Mouse (Mus musculus) midbrain, embryonic 12.5 days (tissue): ENCODE measurements around the gene Sh3tc1. TPM values are rescaled to one million over a fixed set of nuclear protein-coding genes. Genes with fewer than 3 reads are reported as not detected.

Experiments
- ATAC-seq: fragments of 200-750 bp; cut with Nextera tagmentation; 2 replicates; pipeline ENCODE4 v1.8.0; 2017; ENCODE audit warnings: low read depth, moderate TSS enrichment, moderate library complexity; ENCODE audit not compliant: low FRiP score
- H3K27ac ChIP-seq: fragments of 300-500 bp; sonication (generic); replicated peaks from 2 replicates; pipeline ENCODE4 v1.5.1; 2016; ENCODE audit warnings: mild to moderate bottlenecking
- H3K27me3 ChIP-seq: fragments of 300-500 bp; sonication (generic); 2 replicates; pipeline ENCODE4 v1.6.1; 2016; ENCODE audit warnings: mild to moderate bottlenecking
- H3K36me3 ChIP-seq: fragments of 300-500 bp; sonication (generic); 2 replicates; pipeline ENCODE4 v1.6.1; 2016
- H3K4me1 ChIP-seq: fragments of 300-500 bp; sonication (generic); 2 replicates; pipeline ENCODE4 v1.6.1; 2016
- H3K4me2 ChIP-seq: fragments of 300-500 bp; sonication (generic); replicated peaks from 2 replicates; pipeline ENCODE4 v1.6.1; 2016; ENCODE audit warnings: mild to moderate bottlenecking, moderate library complexity
- H3K4me3 ChIP-seq: fragments of 300-500 bp; sonication (generic); 2 replicates; pipeline ENCODE4 v1.5.1; 2016; ENCODE audit warnings: mild to moderate bottlenecking
- H3K9ac ChIP-seq: fragments of 300-500 bp; sonication (generic); replicated peaks from 2 replicates; pipeline ENCODE4 v1.6.1; 2016; ENCODE audit warnings: mild to moderate bottlenecking, moderate library complexity
- H3K9me3 ChIP-seq: fragments of 300-500 bp; sonication (generic); 2 replicates; pipeline ENCODE4 v1.6.1; 2016; ENCODE audit warnings: mild to moderate bottlenecking
- WGBS: fragments of 180-500 bp; shearing (Covaris S2); methylation state at CpG from one replicate; pipeline ENCODE4 v1.1.7; 2016; 5-methylcytosine and 5-hydroxymethylcytosine counted together
- polyA plus RNA-seq: library from polyadenylated mRNA; unstranded; fragments of >200 nt; fragmentation: Nextera tagmentation; extraction: Ambion mirVana; gene quantifications from 2 replicates; pipeline ENCODE4 v1.2.1, GENCODE M21; 2016

Sh3tc1 gene
- polyA plus RNA-seq, 1 experiment from 2014 or later, result 3.2 TPM

DNA sequence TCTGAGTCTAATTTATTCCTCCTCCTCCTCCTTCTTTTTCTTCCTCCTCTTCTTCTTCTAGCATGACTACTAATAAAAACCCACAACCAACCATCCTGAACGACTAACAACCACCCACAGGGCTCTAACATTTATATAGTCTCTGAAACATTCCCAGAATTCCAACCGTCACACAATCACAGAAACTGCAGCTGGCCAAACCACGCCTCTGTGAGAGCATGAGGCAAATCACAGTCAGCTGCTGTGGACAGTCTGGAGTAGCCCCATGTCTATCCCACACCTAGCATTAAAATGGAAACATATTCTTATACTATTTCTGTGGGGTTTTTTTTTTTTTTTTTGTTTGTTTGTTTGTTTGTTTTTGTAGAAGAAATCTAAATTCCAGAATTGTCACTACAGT lies 9.6 kb upstream of the Sh3tc1 start:
- WGBS, result 65% methylated on average over 3 of the region's 3 CpGs
- Histone ChIP-seq H3K27ac (no peak overlapping the region), H3K36me3 (no peaks in the 10 kb centered on the region), H3K9ac (no peak overlapping the region), H3K9me3 (no peaks in the 10 kb centered on the region), H3K4me3 (no peak overlapping the region), H3K27me3 (0 out of 2 replicates have a peak, but pooled peaks cover 4% of the 10 kb centered on the region), H3K4me2 (no peak overlapping the region), H3K4me1 (no peaks in the 10 kb centered on the region)
- ATAC-seq, result no peak

- no peaks in the 10 kb centered on the region for H3K27me3 ChIP-seq
- ATAC-seq, result no peak
- WGBS, result 36% methylated on average over 4 of the region's 4 CpGs
Observed at GRCm38 (mm10) chr5:35746910-35747309, 7.1 kb upstream of the Sh3tc1 start.

GRCm38 (mm10) chr5:35745406-35745805 lies 5.6 kb upstream of the Sh3tc1 start:
- no peak for ATAC-seq
- Histone ChIP-seq H3K4me3 (no peak overlapping the region), H3K36me3 (no peaks in the 10 kb centered on the region), H3K4me2 (no peak overlapping the region), H3K4me1 (no peaks in the 10 kb centered on the region), H3K27ac (no peak overlapping the region), H3K27me3 (peaks cover 12% of the 10 kb centered on the region), H3K9ac (no peak overlapping the region), H3K9me3 (no peaks in the 10 kb centered on the region)
- whole genome bisulfite sequencing, result 89% methylated on average over 5 of the region's 5 CpGs

More at GRCm38 (mm10) chr5:35746910-35747309, 7.1 kb upstream of the Sh3tc1 start:
- Histone ChIP-seq H3K4me3 (no peak overlapping the region), H3K9ac (no peak overlapping the region), H3K4me1 (no peaks in the 10 kb centered on the region), H3K4me2 (no peak overlapping the region), H3K9me3 (no peaks in the 10 kb centered on the region), H3K27ac (no peak overlapping the region), H3K36me3 (no peaks in the 10 kb centered on the region)

DNA sequence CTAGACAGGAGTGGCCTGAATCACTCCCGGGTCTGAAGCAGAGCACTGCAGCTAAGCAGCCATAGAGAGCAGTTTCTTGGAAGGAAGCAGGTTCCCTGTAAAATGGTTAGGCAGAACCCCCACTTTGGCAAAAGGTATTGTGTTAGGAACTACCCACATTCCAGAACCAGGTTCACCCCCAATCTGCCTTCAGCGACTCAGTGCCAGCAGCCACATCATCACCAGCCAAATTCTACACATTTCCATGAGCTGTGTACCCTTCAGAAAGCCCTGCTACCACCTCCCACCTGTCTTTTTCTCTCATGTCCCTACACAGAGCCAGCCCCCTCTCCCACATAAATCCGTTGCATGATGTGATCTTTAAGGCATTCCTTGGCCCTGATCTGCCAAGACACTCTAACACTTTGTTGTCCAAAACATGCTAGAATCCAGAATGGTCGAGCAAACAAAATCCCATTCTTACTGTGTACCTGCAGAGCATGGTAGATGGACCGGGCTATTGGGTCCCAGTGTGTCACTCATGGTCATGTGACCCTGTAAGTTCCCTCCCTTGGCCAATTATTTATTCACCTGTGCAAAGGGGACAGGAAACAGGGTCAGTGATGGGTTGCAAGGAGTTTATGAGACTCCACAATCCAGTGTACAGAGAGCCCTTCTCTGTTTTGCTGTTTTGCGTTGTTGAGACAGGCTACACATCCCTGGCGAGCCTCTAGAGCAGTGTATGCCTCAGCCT lies 4.4 kb upstream of the Sh3tc1 start:
- Histone ChIP-seq H3K4me2 (no peak overlapping the region), H3K4me1 (no peaks in the 10 kb centered on the region), H3K27ac (no peak overlapping the region), H3K4me3 (no peak overlapping the region), H3K36me3 (no peaks in the 10 kb centered on the region), H3K9ac (no peak overlapping the region), H3K27me3 (peaks cover 18% of the 10 kb centered on the region), H3K9me3 (no peaks in the 10 kb centered on the region)
- 86% methylated on average over 7 of the region's 7 CpGs for WGBS
- ATAC-seq, result no peak

- 82% methylated on average over 8 of the region's 8 CpGs for WGBS
- Histone ChIP-seq H3K36me3 (no peaks in the 10 kb centered on the region), H3K27me3 (peaks cover 18% of the 10 kb centered on the region), H3K9ac (no peak overlapping the region), H3K4me2 (no peak overlapping the region), H3K4me1 (no peaks in the 10 kb centered on the region), H3K4me3 (no peak overlapping the region), H3K9me3 (no peaks in the 10 kb centered on the region), H3K27ac (no peak overlapping the region)
- no peak for ATAC-seq
Observed at GRCm38 (mm10) chr5:35743238-35743951, 3.6 kb upstream of the Sh3tc1 start.

DNA sequence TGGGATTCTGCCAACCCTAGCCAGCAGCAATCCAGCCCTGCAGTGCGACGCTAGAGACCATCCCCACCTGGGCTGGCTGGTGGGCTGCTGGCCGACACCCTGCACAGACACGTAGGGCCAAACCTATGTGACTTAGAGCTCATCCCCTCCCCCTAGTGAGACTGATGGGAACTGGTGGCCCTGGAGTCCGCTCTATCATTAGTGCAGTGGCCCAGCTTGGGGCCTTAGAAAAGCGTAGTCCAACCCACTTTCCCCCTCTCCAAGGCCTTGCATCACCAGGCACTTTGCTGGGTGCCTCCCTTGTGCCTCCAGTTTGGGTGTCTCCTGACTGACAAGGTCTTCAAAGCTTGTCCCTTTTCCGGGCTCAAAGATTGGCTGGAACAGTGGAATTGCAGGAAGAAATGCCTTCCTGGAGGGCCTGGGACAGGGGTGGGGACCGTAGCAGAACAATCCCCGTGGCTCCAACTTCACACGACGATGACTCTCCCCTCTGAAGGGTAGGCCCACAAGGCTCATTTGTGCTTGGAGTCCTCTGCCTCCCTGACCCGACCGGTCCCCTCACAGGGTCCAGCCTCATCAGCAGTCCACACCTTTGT lies 1.5 kb upstream of the Sh3tc1 start:
- ATAC-seq, result no peak
- Histone ChIP-seq H3K4me1 (no peaks in the 10 kb centered on the region; the same call in 1 of the 2 replicates), H3K36me3 (no peaks in the 10 kb centered on the region), H3K9me3 (no peaks in the 10 kb centered on the region), H3K4me3 (no peak overlapping the region), H3K4me2 (no peak overlapping the region), H3K27ac (no peak overlapping the region), H3K27me3 (peaks cover 18% of the 10 kb centered on the region), H3K9ac (no peak overlapping the region)
- 45% methylated on average over 13 of the region's 13 CpGs for WGBS

GRCm38 (mm10) chr5:35740716-35741115 lies 929 bp upstream of the Sh3tc1 start:
- Histone ChIP-seq H3K4me3 (no peak overlapping the region), H3K27ac (no peak overlapping the region), H3K4me1 (no peaks in the 10 kb centered on the region; the same call in 1 of the 2 replicates), H3K4me2 (no peak overlapping the region), H3K27me3 (peaks cover 18% of the 10 kb centered on the region), H3K36me3 (no peaks in the 10 kb centered on the region), H3K9ac (no peak overlapping the region), H3K9me3 (no peaks in the 10 kb centered on the region)
- ATAC-seq, result no peak
- 12% methylated on average over 10 of the region's 10 CpGs for WGBS

GRCm38 (mm10) chr5:35739005-35739404 lies 782 bp downstream of the Sh3tc1 start:
- no peak for ATAC-seq
- 77% methylated on average over 2 of the region's 2 CpGs for WGBS
- Histone ChIP-seq H3K9me3 (no peaks in the 10 kb centered on the region), H3K4me3 (no peak overlapping the region), H3K36me3 (no peaks in the 10 kb centered on the region), H3K27ac (no peak overlapping the region), H3K4me2 (no peak overlapping the region), H3K27me3 (peaks cover 18% of the 10 kb centered on the region), H3K4me1 (no peaks in the 10 kb centered on the region; the same call in 1 of the 2 replicates), H3K9ac (no peak overlapping the region)

DNA sequence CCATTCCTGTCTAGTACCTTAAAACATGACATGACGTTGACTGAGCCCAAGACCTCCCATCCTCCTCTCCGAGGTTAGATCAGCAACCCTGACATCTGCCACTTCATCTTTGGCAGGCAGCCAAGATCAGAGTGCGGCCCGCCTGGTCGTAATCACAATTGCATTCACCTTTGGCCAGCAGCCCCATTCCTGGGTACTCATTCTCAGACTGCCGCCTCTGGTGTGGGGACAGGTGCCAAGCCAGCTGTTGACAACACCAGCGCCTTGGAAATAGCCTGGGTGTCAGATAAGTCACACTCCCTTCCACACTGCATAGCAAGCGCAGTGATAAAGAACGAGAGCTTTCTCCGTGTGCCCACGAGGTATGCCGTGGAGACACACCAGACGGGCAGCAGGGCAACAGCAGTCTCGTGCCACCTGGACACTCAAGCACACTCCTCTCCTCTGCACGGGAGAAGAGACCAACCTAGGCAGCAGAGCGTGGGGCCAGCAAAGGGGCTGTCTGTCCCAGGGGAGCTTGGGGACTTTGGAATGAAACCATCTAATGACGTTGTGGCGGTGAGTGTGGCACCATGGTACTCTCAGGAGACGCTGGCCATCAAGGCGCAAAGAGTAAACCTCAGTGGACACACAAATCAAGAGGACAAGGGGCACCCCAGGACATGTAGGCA lies 2.4 kb downstream of the Sh3tc1 start:
- Histone ChIP-seq H3K4me3 (no peak overlapping the region), H3K27me3 (peaks cover 18% of the 10 kb centered on the region), H3K27ac (no peak overlapping the region), H3K4me2 (no peak overlapping the region), H3K4me1 (no peaks in the 10 kb centered on the region; the same call in 1 of the 2 replicates), H3K9me3 (no peaks in the 10 kb centered on the region), H3K9ac (no peak overlapping the region), H3K36me3 (no peaks in the 10 kb centered on the region)
- WGBS, result 87% methylated on average over 20 of the region's 20 CpGs
- no peak for ATAC-seq

- Histone ChIP-seq H3K9ac (no peak overlapping the region), H3K27ac (no peak overlapping the region), H3K9me3 (no peaks in the 10 kb centered on the region), H3K4me3 (no peak overlapping the region), H3K36me3 (no peaks in the 10 kb centered on the region), H3K4me2 (no peak overlapping the region), H3K27me3 (no peaks in the 10 kb centered on the region), H3K4me1 (no peaks in the 10 kb centered on the region; the same call in 1 of the 2 replicates)
- no peak for ATAC-seq
- WGBS, result 79% methylated on average over 2 of the region's 2 CpGs
Observed at GRCm38 (mm10) chr5:35733523-35733922, 6.3 kb downstream of the Sh3tc1 start.

- ATAC-seq, result no peak
- 92% methylated on average over 4 of the region's 4 CpGs for WGBS
- H3K4me1 ChIP-seq, result no peaks in the 10 kb centered on the region
- no peak overlapping the region for H3K4me2 ChIP-seq
- H3K27me3 ChIP-seq, result no peaks in the 10 kb centered on the region
- no peak overlapping the region for H3K27ac ChIP-seq
- no peaks in the 10 kb centered on the region for H3K9me3 ChIP-seq
- no peak overlapping the region for H3K9ac ChIP-seq
- H3K4me3 ChIP-seq, result no peak overlapping the region
- no peaks in the 10 kb centered on the region for H3K36me3 ChIP-seq
Observed at GRCm38 (mm10) chr5:35731006-35731405, 8.8 kb downstream of the Sh3tc1 start.

DNA sequence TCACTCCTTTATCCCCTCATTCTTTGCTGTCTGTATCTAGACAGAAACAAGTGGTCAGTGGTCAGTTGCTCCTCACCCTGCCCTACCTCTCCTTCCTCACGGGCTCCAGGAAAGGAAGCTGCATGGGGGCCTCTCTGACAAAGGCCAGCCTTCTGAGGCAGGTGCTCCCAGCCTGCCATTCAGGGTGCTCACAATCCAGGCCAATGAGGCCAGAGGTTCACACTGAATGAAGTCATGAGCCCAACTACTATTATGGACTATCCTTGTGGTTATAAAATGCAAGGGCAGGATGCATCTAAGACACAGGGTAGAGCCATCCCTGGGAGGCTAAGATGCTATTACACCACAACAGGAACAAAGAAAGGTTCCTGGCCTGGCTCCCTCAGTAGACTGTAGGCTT lies 9.2 kb downstream of the Sh3tc1 start:
- Histone ChIP-seq H3K36me3 (no peaks in the 10 kb centered on the region), H3K4me2 (no peak overlapping the region), H3K27me3 (no peaks in the 10 kb centered on the region), H3K9ac (no peak overlapping the region), H3K4me1 (no peaks in the 10 kb centered on the region), H3K4me3 (no peak overlapping the region), H3K9me3 (no peaks in the 10 kb centered on the region), H3K27ac (no peak overlapping the region)
- ATAC-seq, result no peak
- 79% methylated on average over 1 of the region's 1 CpGs for WGBS
